Mouse (Mus musculus) hindbrain, embryonic 12.5 days (tissue): ENCODE data around the gene Ndufa12. TPM values are rescaled to one million over a fixed set of nuclear protein-coding genes. Genes with fewer than 3 reads are reported as not detected.

Experiments
- ATAC-seq: fragments of 200-750 bp; cut with Nextera tagmentation; 2 replicates; pipeline ENCODE4 v1.8.0; 2017; ENCODE audit warnings: moderate TSS enrichment; ENCODE audit not compliant: low FRiP score
- H3K27ac ChIP-seq: fragments of 300-500 bp; sonication (generic); 2 replicates; pipeline ENCODE4 v1.5.1; 2016; ENCODE audit warnings: mild to moderate bottlenecking
- H3K27me3 ChIP-seq: fragments of 300-500 bp; sonication (generic); 2 replicates; pipeline ENCODE4 v1.6.1; 2016; ENCODE audit warnings: mild to moderate bottlenecking
- H3K36me3 ChIP-seq: fragments of 300-500 bp; sonication (generic); 2 replicates; pipeline ENCODE4 v1.6.1; 2016; ENCODE audit warnings: mild to moderate bottlenecking
- H3K4me1 ChIP-seq: fragments of 300-500 bp; sonication (generic); 2 replicates; pipeline ENCODE4 v1.6.1; 2016
- H3K4me2 ChIP-seq: fragments of 300-500 bp; sonication (generic); replicated peaks from 2 replicates; pipeline ENCODE4 v1.6.1; 2016; ENCODE audit warnings: mild to moderate bottlenecking
- H3K4me3 ChIP-seq: fragments of 300-500 bp; sonication (generic); 2 replicates; pipeline ENCODE4 v1.5.1; 2016; ENCODE audit warnings: mild to moderate bottlenecking
- H3K9ac ChIP-seq: fragments of 300-500 bp; sonication (generic); 2 replicates; pipeline ENCODE4 v1.6.1; 2016; ENCODE audit warnings: mild to moderate bottlenecking, moderate library complexity
- H3K9me3 ChIP-seq: fragments of 300-500 bp; sonication (generic); replicated peaks from 2 replicates; pipeline ENCODE4 v1.6.1; 2016; ENCODE audit warnings: mild to moderate bottlenecking
- WGBS: fragments of 180-500 bp; shearing (Covaris S2); methylation state at CpG from one replicate; pipeline ENCODE4 v1.1.7; 2016; 5-methylcytosine and 5-hydroxymethylcytosine counted together
- polyA plus RNA-seq: library from polyadenylated mRNA; unstranded; fragments of >200 nt; fragmentation: Nextera tagmentation; extraction: Ambion mirVana; gene quantifications from 2 replicates; pipeline ENCODE4 v1.2.1, GENCODE M21; 2016

The Ndufa12 gene
- 366 and 400 TPM in 2 replicates for polyA plus RNA-seq

- peak within 1 kb of the TSS; percentile 68 for H3K9ac ChIP-seq
- no peaks in the 10 kb centered on the region for H3K9me3 ChIP-seq
- H3K27me3 ChIP-seq: no peaks in the 10 kb centered on the region
- under 1% methylated on average over 46 of the region's 46 CpGs for WGBS
- peaks cover 8% of the 10 kb centered on the region for H3K4me1 ChIP-seq
- ATAC-seq: peak; percentile 95
- H3K4me3 ChIP-seq: peak within 1 kb of the TSS; percentile 61
- peak within 1 kb of the TSS; percentile 70 for H3K27ac ChIP-seq
- H3K36me3 ChIP-seq: peaks cover 34% of the 10 kb centered on the region
- H3K4me2 ChIP-seq: peak within 1 kb of the TSS; percentile 81
Measured at GRCm38 (mm10) chr10:94198482-94199405, at the start of gene Ndufa12. Ndufa12 (plus strand) TSS chr10:94198720.

- Histone ChIP-seq H3K9me3 (no peaks in the 10 kb centered on the region), H3K27me3 (no peaks in the 10 kb centered on the region), H3K27ac (no peak overlapping the region), H3K9ac (no peak overlapping the region), H3K36me3 (no peaks in the 10 kb centered on the region), H3K4me1 (peaks cover 18% of the 10 kb centered on the region), H3K4me3 (no peak overlapping the region), H3K4me2 (no peak overlapping the region)
- no peak for ATAC-seq
- WGBS: 83% methylated on average over 4 of the region's 4 CpGs
Measured at GRCm38 (mm10) chr10:94151488-94151887, 47.0 kb upstream of the Ndufa12 start.

- no peak overlapping the region for H3K9ac ChIP-seq
- H3K27ac ChIP-seq: no peak overlapping the region
- H3K4me1 ChIP-seq: peaks cover 11% of the 10 kb centered on the region
- no peak for ATAC-seq
- H3K4me3 ChIP-seq: no peak overlapping the region
- H3K9me3 ChIP-seq: no peaks in the 10 kb centered on the region
- no peak overlapping the region for H3K4me2 ChIP-seq
- H3K36me3 ChIP-seq: peaks cover 12% of the 10 kb centered on the region
- no peaks in the 10 kb centered on the region for H3K27me3 ChIP-seq
Measured at GRCm38 (mm10) chr10:94153841-94154240, 44.7 kb upstream of the Ndufa12 start.

- peaks cover 38% of the 10 kb centered on the region for H3K36me3 ChIP-seq
Measured at GRCm38 (mm10) chr10:94158962-94159361, 39.6 kb upstream of the Ndufa12 start.

GRCm38 (mm10) chr10:94159406-94159805 is 39.1 kb upstream of the Ndufa12 start:
- H3K4me2 ChIP-seq: no peak overlapping the region
- H3K27me3 ChIP-seq: no peaks in the 10 kb centered on the region
- no peaks in the 10 kb centered on the region for H3K4me1 ChIP-seq
- no peaks in the 10 kb centered on the region for H3K9me3 ChIP-seq
- ATAC-seq: no peak
- no peak overlapping the region for H3K9ac ChIP-seq
- 83% methylated on average over 4 of the region's 4 CpGs for whole genome bisulfite sequencing
- peaks cover 43% of the 10 kb centered on the region for H3K36me3 ChIP-seq
- no peak overlapping the region for H3K4me3 ChIP-seq
- H3K27ac ChIP-seq: no peak overlapping the region

More at GRCm38 (mm10) chr10:94158962-94159361, 39.6 kb upstream of the Ndufa12 start:
- ATAC-seq: no peak
- Histone ChIP-seq H3K4me1 (no peaks in the 10 kb centered on the region), H3K27me3 (no peaks in the 10 kb centered on the region), H3K9ac (no peak overlapping the region), H3K4me2 (no peak overlapping the region), H3K9me3 (no peaks in the 10 kb centered on the region), H3K4me3 (no peak overlapping the region), H3K27ac (no peak overlapping the region)
- 93% methylated on average over 6 of the region's 6 CpGs for WGBS

- no peaks in the 10 kb centered on the region for H3K9me3 ChIP-seq
- H3K4me3 ChIP-seq: no peak overlapping the region
- ATAC-seq: no peak
- WGBS: 91% methylated on average over 5 of the region's 5 CpGs
- H3K36me3 ChIP-seq: peaks cover 54% of the 10 kb centered on the region
- H3K9ac ChIP-seq: no peak overlapping the region
- H3K4me1 ChIP-seq: no peaks in the 10 kb centered on the region
- H3K4me2 ChIP-seq: no peak overlapping the region
- no peaks in the 10 kb centered on the region for H3K27me3 ChIP-seq
- H3K27ac ChIP-seq: no peak overlapping the region
Measured at GRCm38 (mm10) chr10:94161051-94161765, 37.3 kb upstream of the Ndufa12 start.

- no peak for ATAC-seq
- no peaks in the 10 kb centered on the region for H3K27me3 ChIP-seq
Measured at GRCm38 (mm10) chr10:94162031-94162430, 36.5 kb upstream of the Ndufa12 start.

GRCm38 (mm10) chr10:94164104-94164845 is 34.2 kb upstream of the Ndufa12 start:
- Histone ChIP-seq H3K4me1 (no peaks in the 10 kb centered on the region), H3K4me2 (no peak overlapping the region), H3K27ac (no peak overlapping the region), H3K36me3 (peaks cover 63% of the 10 kb centered on the region), H3K4me3 (no peak overlapping the region), H3K9me3 (no peaks in the 10 kb centered on the region), H3K9ac (no peak overlapping the region), H3K27me3 (no peaks in the 10 kb centered on the region)
- WGBS: 84% methylated on average over 5 of the region's 5 CpGs
- ATAC-seq: no peak

More at GRCm38 (mm10) chr10:94162031-94162430, 36.5 kb upstream of the Ndufa12 start:
- H3K4me1 ChIP-seq: no peaks in the 10 kb centered on the region
- peaks cover 59% of the 10 kb centered on the region for H3K36me3 ChIP-seq
- no peak overlapping the region for H3K27ac ChIP-seq
- H3K4me2 ChIP-seq: no peak overlapping the region
- no peak overlapping the region for H3K9ac ChIP-seq
- 94% methylated on average over 7 of the region's 7 CpGs for WGBS
- H3K9me3 ChIP-seq: no peaks in the 10 kb centered on the region
- H3K4me3 ChIP-seq: no peak overlapping the region

GRCm38 (mm10) chr10:94165426-94165825 is 33.1 kb upstream of the Ndufa12 start:
- no peak for ATAC-seq
- H3K36me3 ChIP-seq: peaks cover 67% of the 10 kb centered on the region
- no peak overlapping the region for H3K9ac ChIP-seq
- WGBS: 93% methylated on average over 16 of the region's 16 CpGs
- no peaks in the 10 kb centered on the region for H3K27me3 ChIP-seq
- peaks cover 4% of the 10 kb centered on the region; the same call in 1 of the 2 replicates for H3K9me3 ChIP-seq
- H3K27ac ChIP-seq: no peak overlapping the region
- no peak overlapping the region for H3K4me3 ChIP-seq
- H3K4me1 ChIP-seq: no peaks in the 10 kb centered on the region
- no peak overlapping the region for H3K4me2 ChIP-seq

- no peak overlapping the region for H3K4me3 ChIP-seq
- no peak overlapping the region for H3K4me2 ChIP-seq
- H3K9ac ChIP-seq: no peak overlapping the region
- 49% methylated on average over 11 of the region's 11 CpGs for WGBS
- peaks cover 70% of the 10 kb centered on the region for H3K36me3 ChIP-seq
- ATAC-seq: peak; percentile 11; the same call in 1 of the 2 replicates
- H3K27ac ChIP-seq: no peak overlapping the region
- no peaks in the 10 kb centered on the region for H3K27me3 ChIP-seq
- H3K9me3 ChIP-seq: peaks cover 4% of the 10 kb centered on the region; the same call in 1 of the 2 replicates
- peaks cover 9% of the 10 kb centered on the region for H3K4me1 ChIP-seq
Measured at GRCm38 (mm10) chr10:94167051-94167750, 31.3 kb upstream of the Ndufa12 start.

GRCm38 (mm10) chr10:94171440-94172130 is 26.9 kb upstream of the Ndufa12 start:
- peaks cover 22% of the 10 kb centered on the region for H3K4me1 ChIP-seq
- peaks cover 62% of the 10 kb centered on the region for H3K36me3 ChIP-seq
- no peak overlapping the region for H3K4me3 ChIP-seq
- no peak for ATAC-seq
- WGBS: 29% methylated on average over 12 of the region's 12 CpGs
- H3K9me3 ChIP-seq: peaks cover 4% of the 10 kb centered on the region; the same call in 1 of the 2 replicates
- peak overlapping the region; percentile 11; the same call in 1 of the 2 replicates for H3K4me2 ChIP-seq
- H3K9ac ChIP-seq: no peak overlapping the region
- H3K27me3 ChIP-seq: no peaks in the 10 kb centered on the region
- H3K27ac ChIP-seq: peak overlapping the region; percentile 5; the same call in 1 of the 2 replicates
